Mouse (Mus musculus) intestine, embryonic 14.5 days (tissue): Measurements from ENCODE around the gene Tpra1. TPM values are rescaled to one million over a fixed set of nuclear protein-coding genes. Genes with fewer than 3 reads are reported as not detected.

Experiments
- ATAC-seq: fragments of 200-750 bp; cut with Nextera tagmentation; replicated peaks from 2 replicates; pipeline ENCODE4 v1.8.0; 2017; ENCODE audit warnings: low read depth, moderate number of reproducible peaks, moderate TSS enrichment, moderate library complexity; ENCODE audit not compliant: low FRiP score, low TSS enrichment
- DNase-seq: peaks from one replicate; pipeline ENCODE4 v3.0.0-alpha.2; 2018; ENCODE audit warnings: low spot score
- H3K27ac ChIP-seq: fragments of 300-500 bp; sonication (generic); 2 replicates; pipeline ENCODE4 v1.5.1; 2014; ENCODE audit warnings: low read depth, mild to moderate bottlenecking, control low read depth
- H3K27me3 ChIP-seq: fragments of 300-500 bp; sonication (generic); replicated peaks from 2 replicates; pipeline ENCODE4 v1.6.1; 2014; ENCODE audit warnings: low read length, control low read depth; ENCODE audit not compliant: control insufficient read depth, insufficient read depth
- H3K36me3 ChIP-seq: fragments of 300-500 bp; sonication (generic); 2 replicates; pipeline ENCODE4 v1.6.1; 2014; ENCODE audit warnings: low read length, control low read depth; ENCODE audit not compliant: control insufficient read depth, insufficient read depth
- H3K4me1 ChIP-seq: fragments of 300-500 bp; sonication (generic); replicated peaks from 2 replicates; pipeline ENCODE4 v1.6.1; 2014; ENCODE audit warnings: low read length, control low read depth, mixed read lengths; ENCODE audit not compliant: control insufficient read depth, insufficient read depth
- H3K4me2 ChIP-seq: fragments of 300-500 bp; sonication (generic); 2 replicates; pipeline ENCODE4 v1.6.1; 2014; ENCODE audit warnings: low read length
- H3K4me3 ChIP-seq: fragments of 300-500 bp; sonication (generic); 2 replicates; pipeline ENCODE4 v1.5.1; 2014; ENCODE audit warnings: low read depth, low read length, control low read depth, mixed read lengths
- H3K9ac ChIP-seq: fragments of 300-500 bp; sonication (generic); 2 replicates; pipeline ENCODE4 v1.6.1; 2014; ENCODE audit warnings: mild to moderate bottlenecking, low read length
- H3K9me3 ChIP-seq: fragments of 300-500 bp; sonication (generic); 2 replicates; pipeline ENCODE4 v1.6.1; 2016; ENCODE audit warnings: low read length, control low read depth; ENCODE audit not compliant: control insufficient read depth
- WGBS: fragments of 180-500 bp; shearing (Covaris S2); extraction: QIAGEN DNeasy Blood & Tissue Kit; methylation state at CpG from one replicate; pipeline ENCODE4 v1.1.7; 2014; 5-methylcytosine and 5-hydroxymethylcytosine counted together
- polyA plus RNA-seq: library from polyadenylated mRNA; unstranded; fragments of >200 nt; fragmentation: Nextera tagmentation; extraction: Ambion mirVana; gene quantifications from 2 replicates; pipeline ENCODE4 v1.2.1, GENCODE M21; 2014

Gene Tpra1
- polyA plus RNA-seq, 1 experiment from 2014 or later, result 59.6 TPM

DNA sequence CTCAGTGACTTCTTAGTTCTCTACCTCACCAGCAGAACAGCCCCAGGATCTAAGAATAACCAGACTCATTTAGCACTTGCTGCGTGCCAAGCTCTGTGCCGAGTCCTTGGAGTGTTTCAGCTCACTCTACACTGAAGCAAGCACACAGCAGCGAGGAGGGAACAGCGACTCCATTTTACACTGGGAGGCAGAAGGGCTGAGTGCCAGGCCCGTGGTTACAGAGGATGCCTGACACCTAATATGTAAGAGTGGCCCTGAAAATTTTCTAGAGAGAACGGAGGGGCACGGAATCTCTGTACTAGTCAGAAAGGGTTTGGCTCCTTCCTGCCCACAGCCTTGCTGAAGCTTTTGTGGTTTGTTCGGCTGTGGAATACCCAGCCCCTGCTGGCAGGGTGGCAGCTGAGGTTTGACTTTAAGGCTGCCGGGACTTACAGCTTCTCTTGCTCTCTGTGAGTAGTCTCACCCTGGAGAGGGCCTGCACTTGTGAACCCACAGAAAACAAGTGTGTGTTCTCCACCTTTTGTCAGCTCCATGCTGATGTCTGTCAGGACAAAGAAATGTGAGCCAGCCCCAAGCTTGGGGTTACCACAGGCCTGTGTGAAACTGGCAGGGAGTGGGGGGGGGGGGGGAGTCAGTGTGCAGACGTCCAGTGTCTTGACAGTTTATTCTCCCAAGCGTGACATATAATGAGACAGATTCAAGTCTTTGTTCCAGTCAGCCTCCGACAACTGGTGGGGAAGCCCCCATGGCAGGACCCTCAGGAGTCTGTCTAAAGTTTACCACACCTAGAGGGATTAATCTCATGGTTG lies 37.4 kb downstream of the Tpra1 start:
- DNase-seq (no peak), ATAC-seq (no peak)
- H3K4me3 ChIP-seq, result no peak overlapping the region
- no peaks in the 10 kb centered on the region for H3K9me3 ChIP-seq
- H3K27me3 ChIP-seq, result no peaks in the 10 kb centered on the region
- no peak overlapping the region for H3K27ac ChIP-seq
- no peak overlapping the region for H3K4me2 ChIP-seq
- peaks cover 12% of the 10 kb centered on the region for H3K4me1 ChIP-seq
- no peak overlapping the region for H3K9ac ChIP-seq
- WGBS, result 57% methylated on average over 12 of the region's 12 CpGs
- H3K36me3 ChIP-seq, result no peaks in the 10 kb centered on the region

- DNase-seq (no peak), ATAC-seq (no peak)
- Histone ChIP-seq H3K4me3 (no peak overlapping the region), H3K9ac (no peak overlapping the region), H3K36me3 (no peaks in the 10 kb centered on the region), H3K4me1 (0 out of 2 replicates have a peak, but pooled peaks cover 8% of the 10 kb centered on the region), H3K27ac (no peak overlapping the region), H3K9me3 (no peaks in the 10 kb centered on the region), H3K4me2 (no peak overlapping the region), H3K27me3 (no peaks in the 10 kb centered on the region)
- 85% methylated on average over 9 of the region's 9 CpGs for WGBS
Measured at GRCm38 (mm10) chr6:88940090-88940916, 38.3 kb downstream of the Tpra1 start.

- WGBS, result 80% methylated on average over 4 of the region's 4 CpGs
- DNase-seq, result no peak
- ATAC-seq, result no peak
Measured at GRCm38 (mm10) chr6:88941628-88942027, 39.6 kb downstream of the Tpra1 start.

DNA sequence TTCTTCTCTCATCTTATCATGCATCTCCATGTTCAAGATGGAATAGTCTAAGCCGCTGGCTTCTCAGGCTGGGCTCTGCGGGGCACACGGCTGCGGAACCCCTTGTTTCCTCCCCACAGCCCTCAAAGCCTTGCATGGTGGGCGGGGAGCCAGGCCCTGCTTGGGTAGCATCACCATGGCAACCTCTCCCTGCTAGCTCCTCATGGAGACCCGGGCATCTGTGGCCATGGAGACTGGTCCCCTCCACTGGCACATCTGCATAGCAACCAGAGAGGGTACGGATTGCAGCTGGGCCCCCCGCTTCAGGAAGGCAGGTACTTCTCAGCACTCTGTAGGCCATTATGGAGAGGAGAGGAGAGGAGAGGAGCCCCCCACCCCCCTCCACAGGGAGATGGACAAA lies 40.5 kb downstream of the Tpra1 start:
- 64% methylated on average over 8 of the region's 8 CpGs for WGBS
- Histone ChIP-seq H3K27ac (no peak overlapping the region), H3K4me2 (no peak overlapping the region), H3K9ac (no peak overlapping the region), H3K4me3 (no peak overlapping the region), H3K36me3 (no peaks in the 10 kb centered on the region), H3K4me1 (0 out of 2 replicates have a peak, but pooled peaks cover 8% of the 10 kb centered on the region), H3K9me3 (no peaks in the 10 kb centered on the region), H3K27me3 (no peaks in the 10 kb centered on the region)
- DNase-seq, result no peak
- ATAC-seq, result no peak

More at GRCm38 (mm10) chr6:88941628-88942027, 39.6 kb downstream of the Tpra1 start:
- no peaks in the 10 kb centered on the region for H3K9me3 ChIP-seq
- H3K36me3 ChIP-seq, result no peaks in the 10 kb centered on the region
- H3K9ac ChIP-seq, result no peak overlapping the region
- H3K27me3 ChIP-seq, result no peaks in the 10 kb centered on the region
- H3K4me3 ChIP-seq, result no peak overlapping the region
- no peak overlapping the region for H3K4me2 ChIP-seq
- no peak overlapping the region for H3K27ac ChIP-seq
- H3K4me1 ChIP-seq, result 0 out of 2 replicates have a peak, but pooled peaks cover 8% of the 10 kb centered on the region

DNA sequence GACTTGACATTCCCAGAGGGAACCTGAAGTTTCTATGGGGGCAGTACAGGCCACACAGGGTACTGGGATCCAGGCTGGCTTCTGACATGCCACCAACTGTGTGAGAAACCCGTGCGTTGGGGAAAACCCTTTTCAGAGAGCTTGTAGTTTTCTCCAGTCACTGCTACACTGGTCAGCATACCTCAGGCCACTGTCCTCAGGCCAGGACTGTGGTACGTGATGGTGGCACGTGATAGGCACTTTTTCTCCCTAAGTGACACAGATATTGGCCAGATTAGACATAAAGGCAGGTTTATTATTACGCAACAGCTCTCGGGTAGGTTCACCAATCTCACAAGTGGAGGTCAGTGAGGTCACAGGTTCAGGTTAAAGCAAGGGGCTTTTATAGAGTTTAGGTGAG lies 41.6 kb downstream of the Tpra1 start:
- no peak overlapping the region for H3K4me2 ChIP-seq
- no peaks in the 10 kb centered on the region for H3K9me3 ChIP-seq
- no peak overlapping the region for H3K9ac ChIP-seq
- WGBS, result 72% methylated on average over 6 of the region's 6 CpGs
- H3K4me3 ChIP-seq, result no peak overlapping the region
- ATAC-seq (no peak), DNase-seq (no peak)
- H3K4me1 ChIP-seq, result 0 out of 2 replicates have a peak, but pooled peaks cover 3% of the 10 kb centered on the region
- no peaks in the 10 kb centered on the region for H3K27me3 ChIP-seq
- H3K36me3 ChIP-seq, result no peaks in the 10 kb centered on the region
- H3K27ac ChIP-seq, result no peak overlapping the region

DNA sequence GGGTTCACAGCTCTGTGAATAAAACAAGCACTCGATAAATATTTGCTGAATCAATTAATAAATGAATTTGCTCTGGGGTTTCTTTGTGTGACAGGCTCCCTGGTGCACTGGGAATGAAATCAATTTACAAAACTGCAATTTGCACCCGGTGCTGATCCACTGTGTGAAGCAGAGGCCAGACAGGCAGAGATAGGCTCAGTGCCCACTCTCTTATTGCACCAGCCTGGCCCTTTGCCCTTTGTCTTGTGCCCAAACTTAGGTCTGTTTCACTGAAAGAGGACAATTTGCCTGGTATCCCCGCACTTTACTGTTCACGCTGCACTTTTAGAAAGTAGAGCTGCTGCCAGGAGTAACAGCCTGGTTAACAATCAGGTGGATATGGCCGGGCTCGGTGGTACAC lies 44.4 kb downstream of the Tpra1 start:
- ATAC-seq, result no peak
- Histone ChIP-seq H3K27me3 (no peaks in the 10 kb centered on the region), H3K4me3 (no peak overlapping the region), H3K4me2 (no peak overlapping the region), H3K36me3 (no peaks in the 10 kb centered on the region), H3K4me1 (no peaks in the 10 kb centered on the region), H3K9me3 (no peaks in the 10 kb centered on the region), H3K9ac (no peak overlapping the region), H3K27ac (no peak overlapping the region)
- DNase-seq, result no peak
- WGBS, result 84% methylated on average over 6 of the region's 6 CpGs

- H3K4me3 ChIP-seq, result no peak overlapping the region
- H3K27ac ChIP-seq, result no peak overlapping the region
- ATAC-seq (no peak), DNase-seq (no peak)
- H3K36me3 ChIP-seq, result no peaks in the 10 kb centered on the region
- no peak overlapping the region for H3K4me2 ChIP-seq
- no peaks in the 10 kb centered on the region for H3K9me3 ChIP-seq
- no peaks in the 10 kb centered on the region for H3K27me3 ChIP-seq
- H3K4me1 ChIP-seq, result no peaks in the 10 kb centered on the region
- H3K9ac ChIP-seq, result no peak overlapping the region
Measured at GRCm38 (mm10) chr6:88947771-88948170, 45.7 kb downstream of the Tpra1 start.

GRCm38 (mm10) chr6:88956725-88957124 lies 54.7 kb downstream of the Tpra1 start:
- Histone ChIP-seq H3K9ac (no peak overlapping the region), H3K36me3 (no peaks in the 10 kb centered on the region), H3K27ac (no peak overlapping the region), H3K4me2 (no peak overlapping the region), H3K9me3 (0 out of 2 replicates have a peak, but pooled peaks cover 2% of the 10 kb centered on the region), H3K4me1 (peaks cover 2% of the 10 kb centered on the region; the same call in 1 of the 2 replicates), H3K27me3 (no peaks in the 10 kb centered on the region), H3K4me3 (no peak overlapping the region)
- ATAC-seq (no peak), DNase-seq (no peak)
- WGBS, result 79% methylated on average over 2 of the region's 2 CpGs
